Mouse (Mus musculus): ENCODE measurements around the gene Keg1.
"Not testable (repeated sequence)": the region's sequence is repeated elsewhere in the genome, so short reads cannot be mapped to it uniquely, and the experiment has no call there.

The Keg1 gene

DNA sequence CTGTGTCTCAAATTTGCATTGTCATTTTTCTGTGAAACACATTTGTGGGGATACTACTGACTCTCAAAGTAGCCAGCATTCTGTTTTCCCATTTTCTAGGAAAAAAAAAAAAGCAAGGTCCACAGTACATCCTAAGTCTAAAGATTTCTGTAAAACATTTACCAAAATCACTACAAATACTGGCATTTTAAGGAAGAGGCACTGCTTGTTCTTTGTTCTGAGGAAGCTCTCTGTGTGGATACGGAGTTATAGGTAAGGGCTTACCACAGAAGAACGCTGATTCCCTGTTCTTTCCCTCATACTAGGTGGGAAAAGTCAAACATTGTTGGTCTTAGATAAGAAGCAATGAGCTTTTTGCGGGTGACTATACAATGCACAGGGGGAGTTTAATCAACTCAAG, at the start of gene Keg1:
Gene Keg1, plus strand, starts transcription at position 197 of the 400 bp plus-strand sequence.
- in situ Hi-C loops (cut with MboI, MseI) = loop anchor here (25.0 kb wide), 1 partner anchor 1117 kb away; the partner anchor contains the start of gene Olfr1499

DNA sequence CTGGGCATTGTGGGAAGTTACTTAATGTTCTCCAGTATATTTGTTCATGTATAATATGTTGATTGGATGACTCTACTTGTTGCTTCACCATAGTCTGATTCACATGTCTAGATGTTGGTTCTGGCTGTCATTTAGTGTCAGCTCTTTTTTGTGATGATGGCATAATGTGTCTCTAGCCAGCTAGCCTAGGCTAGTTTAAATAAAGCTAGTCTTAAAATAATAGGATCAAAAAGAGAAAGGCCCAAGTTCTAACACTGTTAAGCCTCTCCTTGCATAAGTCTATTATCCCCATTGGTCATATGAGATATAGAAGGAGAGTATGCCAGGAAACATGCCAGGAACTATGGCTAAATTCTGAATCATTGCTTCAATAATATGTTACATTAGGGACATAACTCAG, 46.1 kb upstream of the Keg1 start:
- in situ Hi-C loops (cut with MboI, MseI) = loop anchor here (25.0 kb wide), 1 partner anchor 713 kb away; the partner anchor contains the start of gene Olfr1467

DNA sequence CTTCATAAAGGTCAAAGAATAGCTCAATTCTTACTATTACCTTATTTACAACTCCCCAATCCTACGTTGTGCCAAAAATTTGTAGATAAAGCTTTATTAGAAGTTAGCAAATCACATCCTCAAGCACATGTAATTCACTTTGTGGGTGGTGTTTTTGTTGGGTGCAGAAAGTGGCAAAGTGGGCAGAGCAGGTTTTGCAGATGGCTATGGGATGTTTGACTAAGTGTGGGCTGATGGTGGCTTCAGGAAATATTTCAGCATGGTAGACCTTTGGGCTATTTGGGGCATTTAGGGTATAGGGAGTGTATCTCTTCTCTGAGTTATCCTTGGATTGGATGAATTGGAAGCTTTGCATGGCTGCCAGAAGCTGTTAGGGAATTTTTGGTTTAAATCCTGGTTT, 29.4 kb upstream of the Keg1 start:
- in situ Hi-C loops (cut with MboI, MseI) = no loop called here

DNA sequence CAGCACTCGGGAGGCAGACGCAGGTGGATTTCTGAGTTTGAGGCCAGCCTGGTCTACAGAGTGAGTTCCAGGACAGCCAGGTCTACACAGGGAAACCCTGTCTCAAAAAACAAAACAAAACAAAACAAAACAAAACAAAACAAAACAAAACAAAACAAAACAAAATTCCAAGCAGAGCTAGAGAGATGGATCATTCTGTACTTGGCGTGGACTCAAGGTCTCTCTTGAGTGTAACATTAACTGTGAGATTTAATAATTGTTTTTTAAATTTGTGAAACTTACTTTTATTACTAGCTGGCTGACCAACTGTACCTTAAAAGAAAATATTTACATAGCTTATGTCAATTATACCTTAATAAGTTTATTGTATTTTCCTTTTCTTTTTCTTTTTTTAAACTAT, 27.0 kb upstream of the Keg1 start:
- in situ Hi-C loops (cut with MboI, MseI) = not testable (repeated sequence)

DNA sequence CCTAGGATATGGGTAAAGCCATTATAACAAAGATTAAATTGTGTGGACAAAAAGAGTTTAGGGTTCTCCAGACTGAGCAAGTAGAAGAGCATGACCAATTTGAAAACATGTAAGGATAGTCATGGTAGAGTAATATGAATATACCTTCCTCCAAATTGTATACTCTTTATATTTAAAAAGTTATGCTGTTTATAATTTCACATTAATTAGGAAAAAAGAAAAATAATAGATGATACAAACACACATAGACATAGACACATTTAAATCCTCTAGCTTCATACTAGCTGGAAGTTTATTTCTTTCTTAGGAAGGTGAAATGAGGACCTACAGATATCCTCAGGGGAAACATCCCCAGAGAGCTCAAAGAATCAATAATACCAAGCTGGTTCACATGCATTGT, 25.4 kb upstream of the Keg1 start, which contains the start of gene Olfr1442:
Gene Olfr1442, plus strand, starts transcription at position 301 of the 400 bp plus-strand sequence.
- in situ Hi-C loops (cut with MboI, MseI) = no loop called here

DNA sequence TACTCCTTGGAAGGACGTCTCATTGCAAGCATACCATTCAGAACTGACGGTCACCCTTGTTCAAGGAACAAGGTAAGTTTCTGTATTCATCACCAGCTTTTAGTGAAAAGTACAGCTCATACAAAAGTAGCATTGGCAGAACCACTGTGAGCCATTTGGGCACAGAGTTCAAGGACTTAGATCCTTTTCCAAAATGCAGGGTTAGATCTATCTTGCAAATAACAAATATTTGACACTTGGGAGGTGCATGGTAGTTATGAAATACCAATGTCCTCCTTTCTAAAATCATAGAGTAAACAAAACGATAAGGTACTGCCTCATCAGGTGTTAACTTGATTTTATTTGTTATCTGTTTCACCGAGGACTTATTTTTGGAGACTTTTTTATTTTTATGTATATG, 24.5 kb upstream of the Keg1 start:
- in situ Hi-C loops (cut with MboI, MseI) = no loop called here

DNA sequence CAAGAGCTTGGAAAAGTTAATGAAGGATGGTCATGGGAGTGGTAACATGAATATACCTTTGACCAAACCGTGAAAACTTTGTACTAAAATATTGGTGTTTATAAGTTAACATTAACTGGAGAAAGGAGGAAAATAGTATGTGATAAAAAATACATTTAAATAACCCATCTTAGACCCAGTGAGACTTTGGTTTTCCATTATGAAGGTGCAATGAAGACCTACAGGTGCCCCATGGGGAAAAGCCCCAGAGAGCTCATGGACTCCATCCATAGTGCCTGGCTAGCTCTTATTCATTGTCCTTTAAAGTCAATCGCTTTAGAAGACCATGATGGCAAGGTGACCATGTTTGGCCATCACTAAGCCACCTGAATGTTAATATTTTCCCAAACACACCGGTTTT, 17.8 kb upstream of the Keg1 start, which contains the start of gene Olfr1443:
Gene Olfr1443, plus strand, starts transcription at position 301 of the 400 bp plus-strand sequence.
- in situ Hi-C loops (cut with MboI, MseI) = loop anchor here (25.0 kb wide), 1 partner anchor 1134 kb away; the partner anchor contains the start of gene Olfr1499

DNA sequence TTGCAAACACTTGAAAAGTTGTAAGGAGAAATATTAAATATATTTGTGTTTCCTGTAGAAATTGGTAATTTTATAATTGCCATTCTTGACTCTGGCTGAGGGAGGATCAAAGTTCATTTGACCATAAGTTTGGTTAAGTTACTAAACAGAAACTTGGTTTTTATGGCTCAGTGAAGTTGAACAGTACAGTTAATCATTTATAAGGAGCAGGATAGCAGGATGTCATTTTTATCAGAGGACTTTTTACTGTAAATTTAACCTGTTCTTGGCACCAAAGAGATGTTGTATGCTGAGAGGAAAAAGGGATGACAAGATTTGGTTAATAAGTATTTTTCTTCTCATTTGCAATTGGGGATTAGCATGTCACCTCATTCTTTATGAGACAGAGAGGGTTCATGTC, 10.9 kb upstream of the Keg1 start:
- in situ Hi-C loops (cut with MboI, MseI) = loop anchor here (25.0 kb wide), 1 partner anchor 1128 kb away; the partner anchor contains the start of gene Olfr1499

DNA sequence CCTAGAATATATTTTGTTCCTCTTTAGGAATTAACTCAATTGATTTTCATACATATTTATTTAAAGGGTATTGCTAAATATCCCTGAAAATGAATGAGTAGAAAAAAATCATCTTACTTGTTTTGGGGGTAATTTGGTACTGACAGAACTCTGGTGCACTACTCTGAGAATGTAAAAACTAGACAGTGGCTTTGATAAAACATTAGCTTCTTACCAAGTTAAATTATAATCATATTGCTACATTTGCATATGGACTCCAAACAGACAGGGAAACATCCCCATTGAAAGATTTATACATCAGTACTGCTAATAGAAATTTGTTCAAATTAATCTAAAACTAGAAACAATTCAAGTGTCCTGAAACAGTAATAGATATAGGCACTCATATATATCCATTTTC, 10.4 kb upstream of the Keg1 start:
- in situ Hi-C loops (cut with MboI, MseI) = loop anchor here (25.0 kb wide), 1 partner anchor 1127 kb away; the partner anchor contains the start of gene Olfr1499

DNA sequence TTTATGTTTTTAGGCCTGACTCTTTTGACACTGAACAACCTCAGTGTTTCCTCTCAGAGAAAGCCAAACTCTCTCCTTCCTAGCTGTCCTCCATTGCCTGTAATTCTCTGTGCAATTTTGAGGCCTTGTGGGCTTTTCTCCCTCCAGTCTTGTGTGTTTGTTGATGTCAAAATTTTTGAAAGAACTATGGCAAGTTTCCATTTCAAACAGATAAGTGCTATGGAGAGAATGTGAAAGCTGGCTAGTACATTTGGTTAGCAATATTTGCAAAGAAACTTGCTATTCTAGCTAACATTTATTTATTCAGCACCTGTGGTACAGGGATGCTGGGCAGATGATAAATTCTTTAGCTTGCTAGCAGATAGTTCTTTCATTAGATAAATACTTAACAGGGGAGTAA, 635 bp downstream of the Keg1 start:
- in situ Hi-C loops (cut with MboI, MseI) = loop anchor here (25.0 kb wide), 1 partner anchor 1116 kb away; the partner anchor contains the start of gene Olfr1499

DNA sequence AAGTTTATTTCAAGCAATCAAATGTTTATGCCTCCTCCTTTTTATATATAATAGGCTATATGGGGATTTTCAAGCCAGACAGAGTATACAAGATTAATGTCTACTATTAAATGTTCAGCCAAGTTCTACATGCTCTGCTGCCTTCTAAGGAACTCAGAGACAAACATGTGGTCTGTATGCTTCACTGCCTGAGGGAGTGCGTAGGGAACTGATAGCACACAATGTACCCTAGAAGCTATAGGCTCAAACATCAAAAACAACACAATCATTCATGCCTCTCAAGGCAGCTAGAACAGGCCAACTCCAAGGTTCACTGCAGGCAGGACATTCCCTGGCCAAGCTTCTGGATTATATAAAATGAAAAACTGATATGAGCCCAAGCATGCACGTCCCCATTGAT, 12.9 kb downstream of the Keg1 start:
- in situ Hi-C loops (cut with MboI, MseI) = no loop called here

DNA sequence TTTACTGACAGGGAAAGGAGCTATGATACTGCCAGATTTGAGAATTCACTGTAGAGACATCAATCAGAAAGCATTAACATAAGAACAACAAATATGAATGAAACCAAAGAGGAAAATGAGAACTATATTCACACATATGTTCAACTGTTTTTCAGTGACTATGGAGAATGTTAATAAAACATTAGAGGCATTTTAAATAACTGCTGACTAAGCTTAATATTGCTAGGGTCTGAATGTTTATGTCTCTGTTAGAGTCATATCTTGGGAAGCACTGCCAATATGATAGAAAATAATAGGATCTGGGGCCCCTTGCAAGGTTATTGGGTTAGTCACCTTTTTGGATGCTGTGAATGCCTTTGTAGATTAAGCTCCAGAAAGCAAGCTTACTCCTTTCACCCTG, 13.4 kb downstream of the Keg1 start:
- in situ Hi-C loops (cut with MboI, MseI) = no loop called here

DNA sequence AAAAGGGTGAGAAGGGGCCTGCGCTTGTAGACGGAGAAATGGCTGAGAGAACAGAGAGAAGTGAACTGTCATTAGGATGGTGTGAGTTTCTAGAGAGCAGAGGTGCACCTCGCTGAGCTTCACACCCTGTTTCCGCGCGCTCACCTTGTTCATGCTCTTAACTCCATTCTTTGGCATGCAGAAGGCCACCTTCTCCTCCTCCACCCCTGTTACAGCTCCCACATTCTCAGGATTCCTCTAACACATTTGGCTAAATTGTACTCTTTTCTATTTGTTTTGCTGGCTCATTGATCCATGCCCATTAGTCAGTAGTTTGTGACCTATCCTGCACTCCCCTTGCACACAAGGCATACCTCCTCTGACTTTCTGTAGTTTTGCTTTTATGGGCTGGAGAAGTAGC, 23.6 kb downstream of the Keg1 start:
- in situ Hi-C loops (cut with MboI, MseI) = no loop called here

DNA sequence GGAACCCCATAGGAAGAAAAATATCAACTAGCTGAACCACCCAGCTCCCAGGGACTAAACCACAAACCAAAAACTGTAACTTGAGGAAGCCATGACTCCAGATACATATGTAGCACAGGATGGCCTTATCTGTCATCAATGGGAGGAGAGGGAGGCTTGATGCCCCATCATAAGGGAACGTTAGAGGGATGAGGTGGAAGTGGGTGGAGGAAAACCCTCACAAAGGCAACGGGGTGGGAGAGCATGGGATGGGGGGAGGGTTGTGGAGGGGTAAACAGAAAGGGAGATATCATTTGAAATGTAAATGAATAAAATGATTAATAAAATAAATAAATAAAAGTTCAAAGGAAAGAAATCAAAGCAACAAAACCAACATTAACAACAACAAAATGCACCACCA, 24.9 kb downstream of the Keg1 start:
- in situ Hi-C loops (cut with MboI, MseI) = no loop called here

DNA sequence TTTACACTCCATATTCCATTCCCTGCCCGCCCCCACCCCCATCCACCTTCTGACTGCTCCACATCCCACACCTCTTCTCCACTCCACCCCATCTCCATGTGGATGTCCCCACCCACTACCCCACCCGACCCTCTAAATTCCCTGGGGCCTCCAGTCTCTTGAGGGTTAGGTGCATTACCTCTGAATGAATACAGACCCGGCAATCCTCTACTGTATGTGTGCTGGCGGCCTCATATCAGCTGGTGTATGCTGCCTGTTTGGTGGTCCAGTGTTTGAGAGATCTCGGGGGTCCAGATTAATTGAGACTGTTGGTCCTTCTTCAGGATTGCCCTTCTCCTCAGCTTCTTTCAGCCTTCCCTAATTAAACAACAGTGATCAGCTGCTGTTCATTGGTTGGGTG, 25.3 kb downstream of the Keg1 start:
- in situ Hi-C loops (cut with MboI, MseI) = not testable (repeated sequence)

DNA sequence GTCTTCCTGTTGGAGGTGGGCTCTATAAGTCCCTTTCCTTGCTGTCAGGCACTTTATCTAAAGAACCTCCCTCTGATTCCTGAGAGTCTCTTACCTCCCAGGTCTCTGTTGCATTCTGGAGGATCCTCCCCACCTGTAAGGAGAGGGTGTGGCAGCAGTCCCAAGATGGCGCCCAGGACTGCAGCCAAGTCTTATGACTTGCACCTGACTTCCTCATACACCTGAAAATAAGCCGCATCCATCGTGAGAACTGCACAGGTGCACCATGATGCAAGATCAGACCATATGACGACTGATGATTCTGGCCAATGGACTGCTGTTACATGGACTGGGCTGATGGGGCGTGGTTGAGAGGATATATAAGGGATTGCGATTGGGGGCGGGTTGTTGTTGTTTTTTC, 26.0 kb downstream of the Keg1 start:
- in situ Hi-C loops (cut with MboI, MseI) = not testable (repeated sequence)

DNA sequence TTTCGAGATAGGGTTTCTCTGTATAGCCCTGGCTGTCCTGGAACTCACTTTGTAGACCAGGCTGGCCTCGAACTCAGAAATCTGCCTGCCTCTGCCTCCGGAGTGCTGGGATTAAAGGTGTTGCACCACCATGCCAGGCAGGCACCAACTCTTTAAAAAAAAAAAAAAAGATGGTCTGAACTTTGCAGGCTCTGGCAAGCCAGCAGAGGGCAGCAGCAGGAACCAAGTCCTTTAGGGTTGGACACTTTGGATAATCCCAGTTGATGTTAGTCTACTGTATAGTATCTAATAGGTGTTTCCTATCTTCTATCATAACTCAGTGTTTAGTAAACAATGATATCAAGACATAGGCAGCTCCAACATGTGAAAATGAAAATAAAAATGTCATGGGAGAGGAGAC, 26.7 kb downstream of the Keg1 start:
- in situ Hi-C loops (cut with MboI, MseI) = no loop called here

DNA sequence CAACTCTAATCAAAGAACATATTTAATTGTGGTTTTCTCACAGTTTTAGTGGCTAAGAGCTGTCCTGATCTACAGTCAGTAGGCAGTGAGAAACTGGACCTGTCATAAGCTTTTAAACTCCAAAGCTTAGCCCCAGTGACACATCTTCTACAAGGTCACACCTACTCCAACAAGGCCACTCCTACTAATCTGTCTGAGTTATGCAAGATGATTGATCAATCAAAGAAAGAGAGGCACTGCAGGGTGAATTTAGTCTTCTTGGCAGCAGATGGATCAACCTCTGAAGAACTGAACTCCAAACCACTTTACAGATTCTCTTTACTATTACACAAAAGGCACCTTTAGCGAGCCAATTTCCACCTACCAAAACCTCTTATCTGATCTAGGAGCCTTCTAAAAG, 30.3 kb downstream of the Keg1 start:
- in situ Hi-C loops (cut with MboI, MseI) = no loop called here

DNA sequence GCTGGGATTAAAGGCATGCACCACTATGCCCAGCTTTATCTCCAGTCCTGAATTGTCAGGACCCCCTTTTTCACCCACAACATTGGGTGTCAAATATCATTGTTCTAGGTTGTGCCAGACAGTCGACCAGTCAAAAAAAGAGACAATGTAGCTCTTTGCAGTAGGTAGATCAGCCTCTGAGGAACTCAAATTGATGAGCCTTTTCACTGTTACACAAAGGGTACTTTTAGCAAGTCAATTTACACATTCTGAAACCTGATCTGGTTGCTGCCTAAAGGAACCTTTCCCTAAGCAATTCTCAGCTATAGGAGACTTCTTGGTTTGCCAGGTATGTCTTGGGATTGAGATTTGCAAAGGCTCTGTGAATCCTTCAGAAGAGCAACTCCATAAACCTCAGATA, 35.5 kb downstream of the Keg1 start:
- in situ Hi-C loops (cut with MboI, MseI) = no loop called here

DNA sequence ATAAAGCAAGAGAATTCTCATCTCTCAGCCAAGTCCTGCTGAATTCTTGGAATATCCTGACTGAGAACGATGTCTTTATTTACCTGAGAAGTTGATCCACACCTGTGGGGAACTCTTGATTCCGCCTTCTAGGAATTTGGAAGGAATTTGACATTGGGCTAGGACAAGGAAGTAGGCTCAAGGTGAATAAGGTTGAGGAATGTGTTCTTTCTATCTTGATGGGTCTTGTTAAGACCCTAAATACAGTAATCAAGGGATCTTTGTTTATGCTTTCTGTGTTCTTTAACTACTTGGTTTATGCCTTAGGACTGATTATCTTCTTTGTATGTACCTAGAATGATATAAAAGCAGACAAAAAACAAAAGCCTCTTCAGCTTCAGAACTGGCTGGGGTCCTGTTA, 36.4 kb downstream of the Keg1 start:
- in situ Hi-C loops (cut with MboI, MseI) = no loop called here

DNA sequence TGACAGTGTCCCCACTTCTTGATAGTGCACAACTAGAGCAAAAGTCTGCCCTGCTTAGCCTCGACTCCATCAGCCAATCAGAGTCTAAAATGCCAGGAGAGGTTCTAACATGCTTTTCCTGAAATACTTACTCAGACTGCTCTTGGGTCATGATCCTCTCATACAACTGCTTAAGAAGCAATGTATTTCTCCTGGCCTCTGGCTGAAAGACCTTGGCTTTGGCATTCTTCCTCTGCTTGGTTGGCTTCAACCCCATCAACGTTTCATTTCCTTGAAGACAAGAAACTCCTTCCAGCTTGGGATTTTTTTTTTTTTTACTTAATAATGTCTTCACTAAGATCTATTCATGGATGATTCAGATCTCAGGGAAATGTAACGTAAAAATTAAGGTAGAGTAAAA, 60.7 kb downstream of the Keg1 start:
- in situ Hi-C loops (cut with MboI, MseI) = no loop called here

DNA sequence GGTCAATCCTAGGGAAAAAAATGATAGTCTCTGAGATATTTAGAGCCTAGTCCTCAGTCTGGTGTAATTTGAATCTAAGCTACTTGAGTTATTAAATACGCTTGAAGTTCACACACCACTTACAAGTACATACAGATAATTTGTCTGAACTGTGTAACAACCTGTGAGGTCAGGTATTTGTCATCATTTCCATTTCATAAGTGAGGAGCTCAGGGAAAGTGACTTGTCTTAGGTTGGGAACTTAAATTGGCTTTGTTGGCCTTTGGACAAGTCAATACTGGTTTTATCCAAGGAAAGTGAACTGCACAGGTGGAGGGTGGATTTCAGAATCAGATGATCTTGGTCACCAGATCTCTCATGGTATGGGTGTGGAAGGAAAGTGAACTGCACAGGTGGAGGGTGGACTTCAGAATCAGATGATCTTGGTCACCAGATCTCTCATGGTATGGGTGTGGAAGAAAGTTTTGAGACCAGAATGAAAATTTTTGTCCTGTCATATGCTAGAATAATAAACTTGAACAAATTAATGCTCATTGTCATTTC, 63.4 kb downstream of the Keg1 start:
- in situ Hi-C loops (cut with MboI, MseI) = no loop called here

DNA sequence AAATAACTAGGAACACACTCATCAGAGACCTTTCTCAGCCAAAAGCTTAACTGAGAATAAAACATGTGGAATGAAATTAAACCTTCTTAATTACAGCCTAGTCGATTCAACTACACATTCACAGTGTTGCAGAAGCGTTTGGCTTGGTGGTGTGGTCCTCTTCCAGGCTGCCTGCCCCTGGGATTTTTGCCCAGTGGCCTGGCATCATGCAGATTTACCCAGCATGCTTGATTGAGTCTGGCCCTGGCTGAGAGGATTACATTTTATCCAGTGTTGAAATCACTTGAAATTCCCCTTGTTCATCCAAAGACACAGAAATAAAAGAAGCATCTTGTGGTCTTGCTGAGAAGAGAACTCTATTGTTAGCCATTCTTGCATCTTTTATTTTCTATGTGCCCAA, 64.1 kb downstream of the Keg1 start:
- in situ Hi-C loops (cut with MboI, MseI) = no loop called here

All from T-helper 1 cell (primary cell).